Mouse (Mus musculus) bone marrow macrophage, adult 2 months (primary cell): ENCODE measurements at regions not wholly inside any gene's neighbourhood (a gene's known extent, or its start where the extent isn't known, plus 50 kb on each side); places are given as distances from the start of the nearest gene placed in this dataset.

Experiments used
- CTCF ChIP-seq: IDR thresholded peaks from 2 replicates; pipeline ENCODE4 v1.5.1; 2012; ENCODE audit warnings: low read depth, mild to moderate bottlenecking, low read length, moderate library complexity
- POLR2A ChIP-seq: IDR thresholded peaks from 2 replicates; pipeline ENCODE4 v1.6.1; 2012; ENCODE audit warnings: mild to moderate bottlenecking, low read depth, low read length, borderline replicate concordance

- TF ChIP-seq POLR2A (no peak), CTCF (no peak)
Observed at GRCm38 (mm10) chr15:41977649-41978231, 1843.6 kb downstream of the 9330182O14Rik start.
